Mouse (Mus musculus) gastrocnemius, postnatal 36 days (tissue): Measurements from ENCODE around the gene Gmip. TPM values are rescaled to one million over a fixed set of nuclear protein-coding genes. Genes with fewer than 3 reads are reported as not detected.

Experiments
- DNase-seq, 2 experiments: peaks; one replicate each; pipeline ENCODE4 v3.0.0; 2022
- intact Hi-C: fragments of 180-260 bp; cut with DNase I; formaldehyde crosslinking; loops from one replicate; pipeline ENCODE4 v1.15.1; 2025
- total RNA-seq, 2 experiments: library from RNA; stranded (reverse); gene quantifications; 2 replicates each; pipeline ENCODE4 v1.2.3; 2021

The Gmip gene
- total RNA-seq, 2 experiments from 2014 or later, result 3.0 to 3.5 TPM

DNA sequence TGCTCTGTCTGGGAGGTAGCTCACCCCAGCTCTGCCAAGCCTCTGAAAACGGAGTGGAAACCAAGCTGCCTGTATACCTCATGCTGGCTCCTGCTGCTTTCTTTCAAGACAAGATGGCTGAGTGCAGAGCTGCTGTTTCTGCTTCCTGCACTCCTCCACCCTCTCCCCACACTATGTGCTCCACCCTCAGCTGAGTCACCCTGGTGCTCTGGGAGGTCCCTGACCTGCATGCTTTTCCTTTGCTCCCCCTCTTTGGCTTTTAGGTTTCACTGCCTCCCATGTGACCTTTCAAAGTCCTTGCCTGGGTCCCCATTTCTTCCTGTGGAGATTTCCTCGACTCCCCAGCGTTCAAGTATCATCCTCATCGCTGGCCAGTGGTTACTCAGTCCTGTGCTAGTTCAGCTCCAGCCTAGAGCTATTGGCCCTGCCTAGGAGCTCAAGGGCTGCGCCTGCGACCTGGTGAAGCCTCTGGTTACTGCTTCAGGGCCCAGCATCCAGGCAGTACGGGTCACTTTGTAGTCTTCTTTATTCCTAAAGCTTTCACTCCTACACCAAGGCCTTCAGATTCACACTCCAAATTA is 42.5 kb downstream of the Gmip start:
- intact Hi-C loops, result no loop called here
- no peak for DNase-seq

DNA sequence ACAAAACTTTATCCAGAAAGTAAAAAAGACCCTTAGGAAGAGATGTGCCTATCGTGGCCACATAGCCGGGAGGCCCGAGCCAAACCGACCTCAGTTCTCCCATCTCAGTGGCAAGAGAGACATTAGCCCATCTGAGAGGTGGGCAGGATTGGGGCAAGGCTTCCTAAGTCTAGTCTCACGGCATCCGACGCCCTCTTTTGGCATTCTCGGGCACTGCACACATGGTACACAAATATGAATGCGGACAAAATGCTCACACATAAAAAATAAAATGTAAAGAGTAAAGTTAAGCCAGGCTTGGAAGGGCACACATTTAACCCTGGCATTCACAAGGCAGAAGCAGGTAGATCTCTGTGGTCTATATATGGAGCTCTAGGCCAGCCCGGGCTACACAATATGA is 45.4 kb downstream of the Gmip start:
- intact Hi-C loops, result no loop called here
- DNase-seq, result no peak

DNA sequence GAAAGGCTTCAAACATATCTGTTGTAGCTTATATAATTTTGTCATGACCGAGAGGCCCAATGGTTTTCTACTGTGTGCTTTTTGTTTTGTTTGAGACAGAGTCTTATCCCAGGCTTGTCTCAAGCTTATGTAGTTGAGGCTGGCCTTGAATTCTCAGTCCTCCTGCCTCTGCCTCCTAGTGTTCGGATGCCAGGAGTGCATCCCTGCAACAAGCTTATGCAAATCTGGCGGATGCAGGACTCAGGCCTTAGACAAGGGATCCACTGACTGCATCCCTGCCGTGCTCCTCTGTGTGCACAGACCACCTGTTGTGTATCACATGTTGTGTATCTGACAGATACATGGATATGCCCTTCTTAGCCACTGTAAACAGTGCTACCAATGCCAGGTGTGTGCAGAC is 52.3 kb downstream of the Gmip start:
- intact Hi-C loops, result no loop called here
- no peak for DNase-seq

DNA sequence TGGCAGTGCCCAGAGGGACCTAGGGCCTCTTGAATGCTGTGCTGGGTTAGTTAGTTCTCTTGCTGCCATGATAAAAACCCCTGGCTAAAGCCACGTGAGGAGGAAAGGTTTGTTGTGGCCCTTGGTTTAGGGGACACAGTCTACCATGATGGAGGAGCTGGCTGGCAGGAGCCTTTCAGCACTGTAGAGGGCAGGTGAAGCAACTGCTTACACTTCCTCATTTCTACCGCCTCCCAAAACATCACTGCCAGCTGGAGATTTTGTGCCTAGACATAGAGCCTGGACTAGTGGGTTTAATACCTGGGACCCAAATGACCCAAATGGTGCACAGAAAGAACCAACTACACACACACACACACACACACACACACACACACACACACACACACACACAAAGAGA is 52.8 kb downstream of the Gmip start:
- DNase-seq, result no peak
- intact Hi-C loops, result no loop called here

DNA sequence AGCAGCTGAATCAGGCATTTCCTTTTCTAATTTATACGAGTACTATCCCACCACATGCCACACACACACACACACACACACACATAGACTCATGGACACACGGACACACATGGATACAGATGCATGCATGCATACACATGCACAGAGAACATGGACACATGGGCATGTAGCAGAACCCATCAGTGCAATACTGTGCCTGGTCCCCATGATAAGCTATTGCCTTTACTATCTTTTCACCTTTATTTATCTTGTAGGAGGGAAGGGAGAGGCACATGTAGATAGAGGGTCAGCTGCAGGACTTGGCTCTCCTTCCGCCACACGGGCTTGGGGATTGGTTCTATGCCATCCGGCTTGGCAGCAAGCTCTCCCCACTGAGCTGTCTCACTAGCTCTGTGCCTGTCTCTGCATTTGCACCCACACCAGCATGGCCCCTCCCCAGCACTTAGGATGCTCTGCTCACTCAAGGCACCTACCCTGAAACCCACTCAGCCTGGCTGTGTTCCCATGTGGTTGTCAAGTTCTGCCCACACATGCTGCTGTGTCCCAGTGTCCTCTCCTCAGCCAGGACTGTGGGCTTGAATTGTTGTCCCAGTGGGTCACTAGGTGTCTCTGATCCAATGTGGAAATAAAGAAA is 55.0 kb downstream of the Gmip start:
- DNase-seq, result no peak
- intact Hi-C loops, result no loop called here

DNA sequence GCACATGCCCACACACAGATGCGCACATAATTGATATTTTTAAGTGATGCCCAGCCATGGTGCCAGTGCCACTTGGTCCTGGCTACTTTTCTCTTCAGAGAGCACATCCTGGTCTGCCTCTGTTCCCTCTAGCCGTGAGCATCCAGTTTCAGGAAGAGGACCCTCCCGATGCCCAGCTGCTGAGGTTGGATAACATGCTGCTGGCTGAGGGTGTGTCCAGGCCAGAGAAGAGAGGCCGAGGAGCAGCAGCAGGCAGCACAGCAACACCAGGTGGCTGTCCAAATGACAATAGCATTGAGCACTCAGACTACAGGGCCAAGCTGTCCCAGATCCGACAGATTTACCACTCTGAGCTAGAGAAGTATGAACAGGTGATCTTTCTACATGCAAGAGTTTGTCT is 55.7 kb downstream of the Gmip start:
- DNase-seq, result no peak
- intact Hi-C loops, result no loop called here

DNA sequence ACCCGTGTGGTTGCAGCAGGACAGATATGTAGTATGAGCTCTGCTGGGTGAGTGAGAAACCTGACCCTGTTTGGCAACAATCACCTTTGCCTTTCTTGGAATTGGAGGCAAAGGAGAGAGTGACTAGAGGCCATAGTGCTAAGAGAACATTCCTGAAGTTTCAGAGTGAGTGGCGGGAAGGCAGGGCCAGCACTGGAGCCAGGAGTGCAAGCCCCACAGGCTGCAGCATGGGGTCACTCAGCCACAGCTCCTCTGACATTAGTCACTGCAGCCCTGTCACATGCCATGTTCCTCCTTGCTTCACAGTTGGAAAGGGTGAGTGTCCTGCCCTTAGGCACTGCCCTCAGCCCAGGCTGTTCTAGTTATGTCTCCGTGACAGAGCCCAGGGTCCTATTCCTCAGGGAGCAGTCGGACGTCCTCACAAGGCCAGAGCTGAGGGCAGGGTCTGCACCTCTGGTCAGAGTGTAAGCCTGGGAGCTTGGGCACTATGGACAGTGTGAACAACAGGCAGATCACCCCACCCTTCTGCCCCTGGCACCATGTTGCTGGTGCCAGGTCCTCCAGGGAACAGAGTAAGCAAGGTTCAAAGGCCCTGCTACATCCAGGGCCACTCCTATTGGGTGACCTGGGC is 59.3 kb downstream of the Gmip start:
- intact Hi-C loops, result no loop called here
- DNase-seq, result no peak

DNA sequence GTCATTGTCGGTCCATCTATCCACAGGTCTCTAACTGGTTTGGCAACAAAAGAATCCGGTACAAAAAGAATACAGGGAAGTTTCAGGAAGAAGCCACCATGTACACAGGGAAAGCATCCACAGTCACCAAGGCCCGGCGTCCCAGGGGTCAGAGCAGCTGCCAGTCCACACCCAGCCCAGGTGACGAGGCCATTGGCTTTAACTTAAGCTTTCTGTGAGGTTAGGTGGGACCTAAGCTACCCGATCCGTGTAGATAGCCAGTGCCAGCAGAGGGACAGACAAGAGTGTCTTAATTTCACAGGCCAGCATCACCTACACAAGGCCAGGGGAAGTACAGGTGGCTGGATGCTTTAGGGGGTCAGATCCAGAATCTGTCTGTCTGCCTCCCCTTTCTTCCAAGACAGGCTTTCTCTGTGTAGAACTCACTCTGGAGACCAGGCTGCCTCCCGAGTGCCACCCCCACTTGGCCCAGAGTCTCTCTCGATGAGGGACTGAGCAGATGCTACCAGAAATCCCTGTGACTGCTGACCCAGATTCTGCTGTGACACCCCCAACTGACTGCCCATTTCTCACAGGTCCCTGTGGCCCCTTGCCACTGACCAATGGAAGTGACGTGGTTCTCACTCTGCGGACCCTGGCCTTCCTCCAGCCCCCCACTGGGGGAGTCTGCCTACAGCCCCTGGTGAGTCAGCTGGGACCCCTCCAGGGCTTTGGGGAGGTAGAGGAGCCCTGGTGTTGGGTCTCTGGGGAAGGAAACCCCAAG is 61.7 kb downstream of the Gmip start:
- intact Hi-C loops, result no loop called here
- DNase-seq, result no peak

DNA sequence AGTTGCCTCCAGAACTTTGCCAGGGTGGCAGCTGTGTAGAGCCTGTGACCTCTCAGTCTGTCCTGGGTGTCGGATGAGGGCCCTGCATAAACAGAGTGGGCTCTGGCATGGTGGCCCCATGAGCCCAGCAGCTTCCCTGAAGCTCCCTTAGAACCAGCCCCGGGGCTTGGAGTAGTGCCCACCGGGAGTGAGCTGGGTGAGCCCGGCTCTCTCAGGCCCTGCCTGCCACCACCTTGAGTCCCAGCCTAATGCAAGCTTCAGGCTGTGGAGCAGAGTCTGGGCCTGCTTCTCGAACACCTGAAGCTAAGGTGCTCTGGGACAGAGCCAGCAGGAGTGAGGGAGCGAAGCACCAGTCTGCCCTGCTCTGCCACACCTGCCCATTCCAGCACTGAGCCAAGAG is 62.4 kb downstream of the Gmip start:
- intact Hi-C loops, result no loop called here
- no peak for DNase-seq

Other genes starting within 250 kb of the Gmip start
- 1 to 10 TPM; 4.3 to 5.7 TPM for gene Zfp868, start 183.1 kb upstream of the Gmip start, total RNA-seq
- gene Zfp964, start 154.2 kb upstream of the Gmip start, total RNA-seq, result under 1 TPM; 0.30 to 0.33 TPM
- gene Zfp869, start 98.0 kb upstream of the Gmip start, total RNA-seq, result 10 to 100 TPM in 1 of 2 experiments, 1 to 10 TPM in 1; 8.7 to 11.4 TPM
- 1 to 10 TPM; 2.9 to 3.0 TPM for gene Zfp963, start 58.7 kb upstream of the Gmip start, total RNA-seq
- gene Gm20422, start 33.8 kb upstream of the Gmip start, total RNA-seq, result 1 to 10 TPM; 1.3 to 2.4 TPM
- 10 to 100 TPM; 10.1 to 10.6 TPM for gene Atp13a1, start 17.5 kb upstream of the Gmip start, total RNA-seq
- 10 to 100 TPM; 10.1 to 14.7 TPM for gene Zfp866, start 17.5 kb upstream of the Gmip start, total RNA-seq
- not detected for gene Lpar2, start 13.8 kb downstream of the Gmip start, total RNA-seq
- gene Pbx4, start 23.8 kb downstream of the Gmip start, total RNA-seq, result not detected
- 10 to 100 TPM in 1 of 2 experiments, 1 to 10 TPM in 1; 9.3 to 11.0 TPM for gene Cilp2, start 79.0 kb downstream of the Gmip start, total RNA-seq
- not detected for gene Tssk6, start 93.5 kb downstream of the Gmip start, total RNA-seq
- 100 to 1,000 TPM; 332 to 340 TPM for gene Ndufa13, start 93.9 kb downstream of the Gmip start, total RNA-seq
- gene Yjefn3, start 94.0 kb downstream of the Gmip start, total RNA-seq, result 1 to 10 TPM; 5.7 to 9.0 TPM
- 10 to 100 TPM; 25.6 to 29.1 TPM for gene Gatad2a, start 187.7 kb downstream of the Gmip start, total RNA-seq
- 10 to 100 TPM; 24.2 to 25.8 TPM for gene Mau2, start 234.1 kb downstream of the Gmip start, total RNA-seq
- 10 to 100 TPM; 14.6 to 17.7 TPM for gene Sugp1, start 234.1 kb downstream of the Gmip start, total RNA-seq